Mouse (Mus musculus) bone marrow, adult 2 months (tissue): ENCODE measurements around the gene Atp5mpl. TPM values are rescaled to one million over a fixed set of nuclear protein-coding genes. Genes with fewer than 3 reads are reported as not detected.
A peak's percentile ranks its signal among the peaks of the same experiment; 100 is the strongest.

Source experiments
- H3K27ac ChIP-seq: fragments of 200-500 bp; 2 replicates; pipeline ENCODE4 v1.5.1; 2012; ENCODE audit warnings: low read depth, mild to moderate bottlenecking, control low read depth, inconsistent platforms, low read length; ENCODE audit not compliant: control insufficient read depth, poor library complexity, insufficient read depth
- H3K4me1 ChIP-seq: fragments of 200-500 bp; 2 replicates; pipeline ENCODE4 v1.6.1; 2011; ENCODE audit warnings: low read length; ENCODE audit not compliant: control insufficient read depth, insufficient read depth
- H3K4me3 ChIP-seq: fragments of 200-500 bp; replicated peaks from 2 replicates; pipeline ENCODE3; 2011; ENCODE audit warnings: mild to moderate bottlenecking, low read depth, low read length, control low read depth; ENCODE audit not compliant: control insufficient read depth
- CTCF ChIP-seq: fragments of 200-500 bp; IDR thresholded peaks from 2 replicates; pipeline ENCODE4 v1.5.1; 2011; ENCODE audit warnings: low read length, control low read depth; ENCODE audit not compliant: control insufficient read depth, insufficient read depth
- POLR2A ChIP-seq: fragments of 200-500 bp; IDR thresholded peaks from 2 replicates; pipeline ENCODE4 v1.6.1; 2011; ENCODE audit warnings: low read depth, mild to moderate bottlenecking, control low read depth, low read length, borderline replicate concordance; ENCODE audit not compliant: control insufficient read depth
- WGBS: fragments of 180-500 bp; shearing (Covaris S2); methylation state at CpG from one replicate; pipeline ENCODE4 v1.1.7; 2018; 5-methylcytosine and 5-hydroxymethylcytosine counted together
- polyA plus RNA-seq: library from polyadenylated mRNA; stranded (reverse); fragments of >200 nt; gene quantifications from 2 replicates; pipeline ENCODE4 v1.2.4, GENCODE M21; 2011; ENCODE audit warnings: low replicate concordance; ENCODE audit not compliant: missing spikeins, insufficient read depth, insufficient read length

Gene Atp5mpl
- 196 and 245 TPM in 2 replicates for polyA plus RNA-seq

- Histone ChIP-seq H3K4me3 (peak within 1 kb of the TSS; percentile 96), H3K27ac (peak within 1 kb of the TSS; percentile 61; the same call in 1 of the 2 replicates), H3K4me1 (no peaks in the 10 kb centered on the region; the same call in 1 of the 2 replicates)
- TF ChIP-seq POLR2A (peak; percentile 70; the same call in 1 of the 2 replicates), CTCF (peak; percentile 87)
- WGBS: under 1% methylated on average over 37 of the region's 37 CpGs
Observed at GRCm38 (mm10) chr12:111966683-111967173, at the start of gene Atp5mpl. TSS of gene Atp5mpl (minus strand) at chr12:111966977.

- H3K4me1 ChIP-seq: no peaks in the 10 kb centered on the region
- no peak overlapping the region for H3K4me3 ChIP-seq
- 79% methylated on average over 4 of the region's 4 CpGs for WGBS
- H3K27ac ChIP-seq: no peak overlapping the region
- TF ChIP-seq POLR2A: no peak
- TF ChIP-seq CTCF: no peak
Observed at GRCm38 (mm10) chr12:112016346-112016745, 49.6 kb upstream of the Atp5mpl start.

DNA sequence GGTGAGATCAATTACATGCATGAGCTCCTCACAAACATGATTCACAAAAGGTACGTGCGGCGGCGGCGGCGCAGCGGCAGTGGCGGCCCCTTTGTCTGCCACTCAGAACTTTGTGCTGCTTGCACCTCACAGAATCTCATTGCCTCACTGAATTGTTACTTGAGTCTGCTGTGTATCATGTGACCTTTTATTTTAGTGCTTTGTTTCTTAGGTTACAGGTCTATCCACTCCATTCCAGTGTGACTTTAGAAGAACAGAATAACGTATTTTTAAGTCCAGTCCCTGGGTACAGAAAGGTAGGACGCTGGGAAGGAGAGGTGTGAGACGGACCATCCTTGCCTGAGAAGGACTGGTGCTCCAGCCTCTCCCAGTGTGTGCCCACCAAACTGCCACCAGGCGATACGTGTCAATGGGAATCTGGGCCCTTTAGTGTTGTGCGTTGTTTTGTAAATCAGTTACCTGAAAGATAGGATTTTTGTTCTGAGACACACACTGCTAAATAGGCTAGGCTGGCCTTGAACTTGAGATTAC is 46.6 kb upstream of the Atp5mpl start:
- 80% methylated on average over 14 of the region's 14 CpGs for WGBS
- Histone ChIP-seq H3K4me1 (no peaks in the 10 kb centered on the region), H3K4me3 (no peak overlapping the region), H3K27ac (no peak overlapping the region)
- TF ChIP-seq CTCF (no peak), POLR2A (no peak)

DNA sequence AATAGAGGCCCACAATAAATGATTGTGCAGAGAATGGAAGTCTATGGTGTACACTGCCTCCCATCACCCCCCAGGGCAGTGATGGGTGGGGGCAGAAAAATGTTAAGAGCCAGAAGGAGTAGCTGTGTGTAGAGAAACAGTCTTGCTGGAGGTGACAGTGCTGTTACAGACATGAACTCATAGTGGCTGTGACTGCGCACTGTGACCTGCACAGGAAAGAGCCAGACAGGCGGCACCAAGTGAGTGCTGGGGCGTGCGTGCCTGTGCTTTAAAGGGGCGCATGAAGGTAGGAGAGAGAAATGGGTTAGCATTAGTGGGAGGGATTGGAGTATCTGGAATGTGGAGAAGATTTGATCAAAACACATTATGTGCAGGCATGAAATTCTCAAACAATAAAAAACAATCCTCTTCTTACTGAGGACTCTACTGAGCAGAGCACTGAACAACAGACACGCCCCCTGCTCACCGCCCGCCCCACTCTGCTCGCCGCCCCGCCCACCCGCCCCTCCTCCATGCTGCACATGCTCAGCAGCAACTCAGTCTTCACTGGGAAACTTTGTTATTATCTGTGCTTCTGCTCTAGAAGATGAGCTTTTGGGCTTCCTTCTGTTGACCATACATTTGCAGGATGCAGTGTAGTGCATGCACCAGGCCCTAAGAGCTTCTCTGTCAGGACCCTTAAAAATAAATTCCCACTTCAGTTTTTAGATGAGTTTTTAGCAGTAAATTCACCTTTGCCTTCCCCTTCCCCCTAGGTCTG is 45.9 kb upstream of the Atp5mpl start:
- TF ChIP-seq CTCF: no peak
- TF ChIP-seq POLR2A: no peak
- H3K27ac ChIP-seq: no peak overlapping the region
- H3K4me1 ChIP-seq: no peaks in the 10 kb centered on the region
- WGBS: 76% methylated on average over 12 of the region's 12 CpGs
- no peak overlapping the region for H3K4me3 ChIP-seq

DNA sequence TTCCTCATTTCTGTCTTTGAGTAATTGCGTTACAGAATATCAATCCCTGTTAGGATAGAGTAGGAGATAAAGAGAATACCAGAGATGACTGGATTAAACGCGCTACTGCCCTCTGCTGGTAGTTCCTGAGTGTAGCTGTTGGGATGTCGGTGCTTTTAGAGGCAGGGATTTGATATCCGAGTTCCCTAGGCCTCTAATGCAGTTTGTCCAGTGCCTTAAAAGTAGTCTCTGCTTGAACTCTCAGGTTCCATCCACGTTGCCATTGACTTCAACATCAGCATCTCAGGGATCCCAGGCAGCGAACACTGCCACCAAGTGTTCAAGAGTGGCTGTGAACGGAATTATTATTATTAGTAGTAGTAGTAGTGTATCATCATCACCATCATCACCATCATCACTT is 34.4 kb upstream of the Atp5mpl start:
- no peak overlapping the region for H3K27ac ChIP-seq
- H3K4me1 ChIP-seq: no peaks in the 10 kb centered on the region
- TF ChIP-seq POLR2A (no peak), CTCF (peak; percentile 42)
- WGBS: 19% methylated on average over 8 of the region's 8 CpGs
- H3K4me3 ChIP-seq: no peak overlapping the region

DNA sequence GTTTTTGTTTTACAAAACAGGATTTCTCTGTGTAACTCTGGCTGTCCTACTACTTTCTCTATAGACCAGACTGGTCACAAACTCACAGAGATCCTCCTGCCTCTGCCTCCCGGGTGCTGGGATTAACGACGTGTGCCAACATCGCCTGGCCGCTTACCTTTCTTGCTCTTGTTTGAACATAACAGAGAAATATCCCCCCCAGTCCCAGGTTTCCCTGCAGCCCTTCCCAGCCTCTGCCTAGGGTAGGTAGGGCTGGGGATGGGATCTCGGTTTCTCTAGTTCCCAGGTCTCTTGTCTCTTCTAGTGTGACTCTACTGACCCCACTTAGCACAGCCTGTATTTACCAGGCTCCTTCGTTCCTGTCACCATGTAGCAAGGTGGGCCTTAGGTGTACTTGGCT is 33.0 kb upstream of the Atp5mpl start:
- Histone ChIP-seq H3K4me3 (no peak overlapping the region), H3K27ac (no peak overlapping the region), H3K4me1 (no peaks in the 10 kb centered on the region)
- TF ChIP-seq POLR2A (no peak), CTCF (no peak)
- WGBS: 88% methylated on average over 7 of the region's 7 CpGs

GRCm38 (mm10) chr12:111995161-111995560 is 28.4 kb upstream of the Atp5mpl start:
- WGBS: 81% methylated on average over 2 of the region's 2 CpGs
- no peak for TF ChIP-seq POLR2A
- TF ChIP-seq CTCF: no peak
- Histone ChIP-seq H3K27ac (no peak overlapping the region), H3K4me1 (no peaks in the 10 kb centered on the region), H3K4me3 (no peak overlapping the region)

GRCm38 (mm10) chr12:111992626-111993025 is 25.8 kb upstream of the Atp5mpl start:
- TF ChIP-seq POLR2A (no peak), CTCF (no peak)
- WGBS: 91% methylated on average over 5 of the region's 5 CpGs
- no peak overlapping the region for H3K27ac ChIP-seq
- no peak overlapping the region for H3K4me3 ChIP-seq
- no peaks in the 10 kb centered on the region for H3K4me1 ChIP-seq

- H3K27ac ChIP-seq: no peak overlapping the region
- no peak for TF ChIP-seq POLR2A
- TF ChIP-seq CTCF: no peak
- 57% methylated on average over 9 of the region's 9 CpGs for WGBS
- H3K4me1 ChIP-seq: no peaks in the 10 kb centered on the region; the same call in 1 of the 2 replicates
- no peak overlapping the region for H3K4me3 ChIP-seq
Observed at GRCm38 (mm10) chr12:111986756-111987155, 20.0 kb upstream of the Atp5mpl start.
